Mouse (Mus musculus) ES-Bruce4 (cell line): ENCODE results near the gene Kncn. TPM values are rescaled to one million over a fixed set of nuclear protein-coding genes. Genes with fewer than 3 reads are reported as not detected.

Source experiments
- H3K27ac ChIP-seq: 2 replicates; pipeline ENCODE4 v1.5.1; 2012; ENCODE audit warnings: low read length, inconsistent platforms; ENCODE audit not compliant: insufficient read depth
- H3K27me3 ChIP-seq: 2 replicates; pipeline ENCODE4 v1.6.1; 2012; ENCODE audit warnings: mild to moderate bottlenecking, low read length, inconsistent platforms; ENCODE audit not compliant: control insufficient read depth, poor library complexity, insufficient read depth, severe bottlenecking
- H3K36me3 ChIP-seq: 2 replicates; pipeline ENCODE4 v1.6.1; 2012; ENCODE audit warnings: inconsistent platforms, mild to moderate bottlenecking, low read length, moderate library complexity; ENCODE audit not compliant: control insufficient read depth, poor library complexity, insufficient read depth, severe bottlenecking
- H3K4me1 ChIP-seq: one replicate; pipeline ENCODE4 v1.8.1; 2011; ENCODE audit warnings: low read length; ENCODE audit not compliant: control insufficient read depth, insufficient read depth
- H3K4me3 ChIP-seq: 2 replicates; pipeline ENCODE4 v1.5.1; 2011; ENCODE audit warnings: low read depth, mild to moderate bottlenecking, low read length
- H3K9ac ChIP-seq: 2 replicates; pipeline ENCODE4 v1.6.1; 2012; ENCODE audit warnings: low read depth, mild to moderate bottlenecking, inconsistent platforms; ENCODE audit not compliant: poor library complexity, severe bottlenecking
- H3K9me3 ChIP-seq: replicated peaks from 2 replicates; pipeline ENCODE4 v1.6.1; 2012; ENCODE audit warnings: mild to moderate bottlenecking, low read length, inconsistent platforms; ENCODE audit not compliant: control insufficient read depth, poor library complexity, insufficient read depth, severe bottlenecking
- CTCF ChIP-seq: IDR thresholded peaks from one replicate; pipeline ENCODE4 v1.8.1; 2011; ENCODE audit warnings: low read depth, low read length
- EP300 ChIP-seq: IDR thresholded peaks from 2 replicates; pipeline ENCODE4 v1.6.1; 2011; ENCODE audit warnings: low read depth, low read length; ENCODE audit not compliant: insufficient read depth
- POLR2A ChIP-seq: IDR thresholded peaks from one replicate; pipeline ENCODE4 v1.8.1; 2011; ENCODE audit warnings: low read length; ENCODE audit not compliant: insufficient read depth
- polyA plus RNA-seq: library from polyadenylated mRNA; stranded (reverse); fragments of >200 nt; gene quantifications from 2 replicates; pipeline ENCODE4 v1.2.4, GENCODE M21; 2011; ENCODE audit warnings: low read depth; ENCODE audit not compliant: missing spikeins, insufficient read depth, insufficient read length

Gene Kncn
- polyA plus RNA-seq, 1 experiment: not detected

GRCm38 (mm10) chr4:115931556-115932088, 47.4 kb downstream of the Kncn start:
- H3K36me3 ChIP-seq: no peaks in the 10 kb centered on the region
- H3K4me1 ChIP-seq: no peaks in the 10 kb centered on the region
- no peaks in the 10 kb centered on the region for H3K9me3 ChIP-seq
- TF ChIP-seq CTCF (no peak), EP300 (no peak), POLR2A (no peak)
- no peak overlapping the region for H3K27ac ChIP-seq
- no peak overlapping the region for H3K4me3 ChIP-seq
- H3K27me3 ChIP-seq: 0 out of 2 replicates have a peak, but pooled peaks cover 4% of the 10 kb centered on the region
- no peak overlapping the region for H3K9ac ChIP-seq

- Histone ChIP-seq H3K4me1 (no peaks in the 10 kb centered on the region), H3K27ac (no peak overlapping the region)
Measured at GRCm38 (mm10) chr4:115935835-115936581, 51.8 kb downstream of the Kncn start.

GRCm38 (mm10) chr4:115936646-115937045, 52.4 kb downstream of the Kncn start:
- TF ChIP-seq EP300 (no peak), POLR2A (no peak), CTCF (no peak)
- Histone ChIP-seq H3K9me3 (no peaks in the 10 kb centered on the region), H3K9ac (no peak overlapping the region), H3K27ac (no peak overlapping the region), H3K36me3 (no peaks in the 10 kb centered on the region), H3K27me3 (peaks cover 22% of the 10 kb centered on the region), H3K4me3 (no peak overlapping the region), H3K4me1 (no peaks in the 10 kb centered on the region)

More at GRCm38 (mm10) chr4:115935835-115936581, 51.8 kb downstream of the Kncn start:
- no peak for TF ChIP-seq CTCF
- no peak for TF ChIP-seq EP300
- TF ChIP-seq POLR2A: no peak
- H3K27me3 ChIP-seq: peaks cover 22% of the 10 kb centered on the region
- no peak overlapping the region for H3K9ac ChIP-seq
- H3K9me3 ChIP-seq: no peaks in the 10 kb centered on the region
- H3K36me3 ChIP-seq: no peaks in the 10 kb centered on the region
- no peak overlapping the region for H3K4me3 ChIP-seq

GRCm38 (mm10) chr4:115937061-115937976, 53.1 kb downstream of the Kncn start:
- H3K9ac ChIP-seq: no peak overlapping the region
- no peak overlapping the region for H3K27ac ChIP-seq
- TF ChIP-seq EP300 (no peak), POLR2A (no peak), CTCF (no peak)
- H3K27me3 ChIP-seq: peaks cover 22% of the 10 kb centered on the region
- H3K9me3 ChIP-seq: no peaks in the 10 kb centered on the region
- no peak overlapping the region for H3K4me3 ChIP-seq
- no peaks in the 10 kb centered on the region for H3K36me3 ChIP-seq
- H3K4me1 ChIP-seq: no peaks in the 10 kb centered on the region

- Histone ChIP-seq H3K9ac (peak overlapping the region; percentile 46), H3K27me3 (peaks cover 22% of the 10 kb centered on the region), H3K36me3 (no peaks in the 10 kb centered on the region), H3K27ac (no peak overlapping the region), H3K4me1 (no peaks in the 10 kb centered on the region), H3K4me3 (peak overlapping the region; percentile 42), H3K9me3 (no peaks in the 10 kb centered on the region)
- no peak for TF ChIP-seq CTCF
- no peak for TF ChIP-seq EP300
- no peak for TF ChIP-seq POLR2A
Measured at GRCm38 (mm10) chr4:115938276-115939160, 54.3 kb downstream of the Kncn start.

Other genes with a start within 250 kb of the Kncn start
- not detected in 2 replicates for gene Cyp4b1, start 236.7 kb upstream of the Kncn start, polyA plus RNA-seq
- 33.9 and 35.7 TPM in 2 replicates for gene Efcab14, start 146.7 kb upstream of the Kncn start, polyA plus RNA-seq
- gene Tex38, start 103.4 kb upstream of the Kncn start, polyA plus RNA-seq: not detected in 2 replicates
- 35.2 and 35.7 TPM in 2 replicates for gene Atpaf1, start 99.6 kb upstream of the Kncn start, polyA plus RNA-seq
- gene Mob3c, start 56.3 kb upstream of the Kncn start, polyA plus RNA-seq: 3.1 and 4.3 TPM in 2 replicates
- gene Mknk1, start 45.2 kb upstream of the Kncn start, polyA plus RNA-seq: 18.9 and 22.8 TPM in 2 replicates
- not detected in 2 replicates for gene 6430628N08Rik, start 6.3 kb downstream of the Kncn start, polyA plus RNA-seq
- gene Dmbx1, start 55.5 kb downstream of the Kncn start, polyA plus RNA-seq: 0.70 and 0.88 TPM in 2 replicates
- 1.9 and 2.7 TPM in 2 replicates for gene Faah, start 133.5 kb downstream of the Kncn start, polyA plus RNA-seq
- gene Nsun4, start 169.5 kb downstream of the Kncn start, polyA plus RNA-seq: 11.7 and 14.4 TPM in 2 replicates
- 406 and 433 TPM in 2 replicates for gene Uqcrh, start 190.7 kb downstream of the Kncn start, polyA plus RNA-seq
- gene Lrrc41, start 190.9 kb downstream of the Kncn start, polyA plus RNA-seq: 38.3 and 42.7 TPM in 2 replicates
- gene Rad54l, start 239.3 kb downstream of the Kncn start, polyA plus RNA-seq: 41.1 and 51.9 TPM in 2 replicates
- gene Pomgnt1, start 239.4 kb downstream of the Kncn start, polyA plus RNA-seq: 33.6 and 39.1 TPM in 2 replicates